Mouse (Mus musculus): ENCODE measurements around the gene Stat6. TPM values are rescaled to one million over a fixed set of nuclear protein-coding genes. Genes with fewer than 3 reads are reported as not detected.

Gene Stat6
- polyA plus RNA-seq, 1 experiment from 2014 or later: 5.0 TPM

Other genes starting within 250 kb of the Stat6 start
- 1.9 and 2.9 TPM in 2 replicates for gene Stac3, start 141.3 kb upstream of the Stat6 start, polyA plus RNA-seq (2015; fragmentation: Nextera tagmentation; extraction: Ambion mirVana)
- gene Ndufa4l2, start 128.0 kb upstream of the Stat6 start, polyA plus RNA-seq (2015; fragmentation: Nextera tagmentation; extraction: Ambion mirVana): 17.8 and 22.5 TPM in 2 replicates
- 50.4 and 69.9 TPM in 2 replicates for gene Shmt2, start 120.5 kb upstream of the Stat6 start, polyA plus RNA-seq (2015; fragmentation: Nextera tagmentation; extraction: Ambion mirVana)
- 80.4 and 102 TPM in 2 replicates for gene Nxph4, start 108.4 kb upstream of the Stat6 start, polyA plus RNA-seq (2015; fragmentation: Nextera tagmentation; extraction: Ambion mirVana)
- 102 and 108 TPM in 2 replicates for gene Lrp1, start 21.8 kb upstream of the Stat6 start, polyA plus RNA-seq (2015; fragmentation: Nextera tagmentation; extraction: Ambion mirVana)
- gene Nemp1, start 23.9 kb downstream of the Stat6 start, polyA plus RNA-seq (2015; fragmentation: Nextera tagmentation; extraction: Ambion mirVana): 3.4 and 4.7 TPM in 2 replicates
- 2.5 and 4.8 TPM in 2 replicates for gene Nab2, start 25.6 kb downstream of the Stat6 start, polyA plus RNA-seq (2015; fragmentation: Nextera tagmentation; extraction: Ambion mirVana)
- gene Myo1a, start 62.2 kb downstream of the Stat6 start, polyA plus RNA-seq (2015; fragmentation: Nextera tagmentation; extraction: Ambion mirVana): 1.2 and 2.1 TPM in 2 replicates
- 0.56 and 0.75 TPM in 2 replicates for gene Tac2, start 81.5 kb downstream of the Stat6 start, polyA plus RNA-seq (2015; fragmentation: Nextera tagmentation; extraction: Ambion mirVana)
- 2.4 and 2.8 TPM in 2 replicates for gene Zbtb39, start 96.6 kb downstream of the Stat6 start, polyA plus RNA-seq (2015; fragmentation: Nextera tagmentation; extraction: Ambion mirVana)
- gene Gpr182, start 108.7 kb downstream of the Stat6 start, polyA plus RNA-seq (2015; fragmentation: Nextera tagmentation; extraction: Ambion mirVana): 0.90 and 1.3 TPM in 2 replicates
- gene Rdh1, start 116.7 kb downstream of the Stat6 start, polyA plus RNA-seq (2015; fragmentation: Nextera tagmentation; extraction: Ambion mirVana): not detected in 2 replicates
- not detected in 2 replicates for gene Rdh16f1, start 116.8 kb downstream of the Stat6 start, polyA plus RNA-seq (2015; fragmentation: Nextera tagmentation; extraction: Ambion mirVana)
- 0.09 and 0.27 TPM in 2 replicates for gene Rdh9, start 133.4 kb downstream of the Stat6 start, polyA plus RNA-seq (2015; fragmentation: Nextera tagmentation; extraction: Ambion mirVana)
- gene Rdh16, start 158.2 kb downstream of the Stat6 start, polyA plus RNA-seq (2015; fragmentation: Nextera tagmentation; extraction: Ambion mirVana): 0.05 and 0.09 TPM in 2 replicates
- not detected in 2 replicates for gene Rdh19, start 206.9 kb downstream of the Stat6 start, polyA plus RNA-seq (2015; fragmentation: Nextera tagmentation; extraction: Ambion mirVana)
- not detected in 2 replicates for gene Rdh16f2, start 223.5 kb downstream of the Stat6 start, polyA plus RNA-seq (2015; fragmentation: Nextera tagmentation; extraction: Ambion mirVana)
- gene Rdh7, start 245.8 kb downstream of the Stat6 start, polyA plus RNA-seq (2015; fragmentation: Nextera tagmentation; extraction: Ambion mirVana): not detected in 2 replicates